Mouse (Mus musculus) duodenum, adult 2 months (tissue): ENCODE measurements around the gene Tmem145. TPM values are rescaled to one million over a fixed set of nuclear protein-coding genes. Genes with fewer than 3 reads are reported as not detected.

Experiments used
- polyA plus RNA-seq: library from polyadenylated mRNA; depleted of rRNA; stranded (reverse); fragments of >200 nt; gene quantifications from 2 replicates; pipeline ENCODE4 v1.2.3, GENCODE M21; 2012; ENCODE audit warnings: low replicate concordance; rRNA removed

The Tmem145 gene
- polyA plus RNA-seq, result 0.64 and 1.5 TPM in 2 replicates

DNA sequence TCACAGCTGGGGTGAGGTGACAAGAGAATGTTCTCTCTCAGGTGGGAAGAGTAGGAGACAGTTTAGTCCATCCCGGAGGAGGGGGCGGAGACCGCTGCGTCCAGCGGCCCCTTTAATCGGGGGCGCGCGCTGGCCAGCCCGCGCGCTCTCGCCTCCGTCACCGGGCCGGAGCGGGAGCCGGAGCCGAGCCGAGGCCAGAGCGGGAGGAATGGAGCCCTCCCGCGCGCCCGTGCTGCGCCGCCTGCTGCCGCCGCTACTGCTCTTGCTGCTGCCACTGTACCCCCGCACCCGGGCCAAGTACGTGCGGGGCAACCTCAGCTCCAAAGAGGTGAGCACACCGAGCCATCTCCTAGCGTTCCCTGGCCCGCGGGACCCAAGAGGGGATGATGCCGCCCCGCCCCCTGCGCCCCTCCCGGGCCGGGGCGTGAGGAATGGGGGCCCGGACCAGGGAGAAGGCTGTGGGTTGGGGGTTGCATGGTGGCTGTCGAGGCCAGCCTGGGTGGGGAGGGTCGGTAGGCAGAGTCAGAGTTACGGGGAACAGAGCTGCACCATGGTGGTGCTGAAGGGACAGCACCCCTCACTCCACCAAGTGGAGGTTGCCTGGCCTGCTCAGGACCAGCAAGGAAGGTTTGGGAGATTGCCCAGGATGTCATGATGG, at the start of gene Tmem145:
Tmem145 (plus strand) TSS at position 151 of the 658 bp plus-strand sequence.

DNA sequence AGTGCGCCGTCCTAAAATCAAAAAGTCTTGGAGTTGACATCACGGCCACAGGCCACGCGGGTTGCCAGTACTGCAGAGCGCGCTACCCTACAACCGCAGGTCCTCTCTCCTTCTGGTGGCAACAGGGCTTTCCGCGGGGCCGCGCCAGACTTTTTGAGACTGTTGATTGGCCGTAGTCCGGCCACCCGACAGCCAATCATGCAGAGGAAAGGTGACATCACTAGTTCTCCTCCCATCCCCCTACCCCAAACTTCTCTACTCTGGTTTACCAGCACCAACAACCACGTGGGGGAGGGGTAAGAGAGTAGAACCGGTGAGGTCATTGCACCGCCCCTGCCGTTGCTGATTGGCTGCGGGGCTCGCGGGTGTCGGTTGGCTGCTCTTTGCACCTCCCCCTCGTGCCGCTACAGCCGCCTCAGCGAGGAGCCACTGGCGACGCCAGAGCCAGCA, 38.6 kb upstream of the Tmem145 start, which contains the start of gene Cic:
Cic (plus strand) TSS at position 404 of the 450 bp plus-strand sequence.

DNA sequence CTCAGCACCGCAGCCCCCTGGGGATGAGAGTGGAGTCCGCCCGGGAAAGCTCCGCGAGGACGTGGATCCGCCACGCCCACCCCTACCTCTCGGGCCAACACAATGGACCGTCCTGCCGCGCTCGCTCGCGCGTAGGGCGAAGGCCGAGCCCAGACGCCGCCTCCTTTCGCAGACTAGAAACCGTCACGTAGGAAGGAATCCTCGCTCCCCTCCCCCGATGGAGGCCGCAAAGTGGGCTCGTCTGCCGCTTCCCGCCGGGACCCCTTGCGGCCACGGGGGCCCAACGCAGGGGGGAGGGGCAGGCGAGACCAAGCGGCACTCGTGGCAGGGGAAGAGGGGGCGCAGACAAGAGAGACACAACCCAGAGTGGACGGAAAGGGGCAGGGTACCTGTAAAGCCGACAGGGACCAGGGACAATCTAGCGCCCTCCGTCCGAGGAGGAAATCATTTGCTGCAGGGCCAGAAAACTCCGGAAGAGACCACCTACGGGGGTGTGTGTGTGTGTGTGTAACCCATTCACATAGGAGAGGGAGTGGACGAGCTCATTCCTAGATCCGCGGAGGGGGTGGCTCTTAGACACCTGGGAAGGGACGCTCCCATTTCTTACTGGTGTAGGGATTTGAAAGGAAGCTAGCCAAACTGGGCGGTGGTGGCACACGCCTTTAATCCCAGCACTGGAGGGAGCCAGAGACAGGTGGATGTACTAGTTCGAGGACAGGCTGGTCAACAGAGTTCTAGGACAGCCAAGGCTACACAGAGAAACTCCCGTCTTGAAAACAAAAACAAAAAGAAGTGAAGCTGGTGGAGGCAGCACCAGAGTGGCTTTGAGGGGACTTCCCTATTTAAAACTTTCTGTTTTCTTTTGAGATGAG, 8.2 kb upstream of the Tmem145 start, which contains the start of gene Pafah1b3:
Pafah1b3 (minus strand) TSS at position 533 of the 872 bp plus-strand sequence.

DNA sequence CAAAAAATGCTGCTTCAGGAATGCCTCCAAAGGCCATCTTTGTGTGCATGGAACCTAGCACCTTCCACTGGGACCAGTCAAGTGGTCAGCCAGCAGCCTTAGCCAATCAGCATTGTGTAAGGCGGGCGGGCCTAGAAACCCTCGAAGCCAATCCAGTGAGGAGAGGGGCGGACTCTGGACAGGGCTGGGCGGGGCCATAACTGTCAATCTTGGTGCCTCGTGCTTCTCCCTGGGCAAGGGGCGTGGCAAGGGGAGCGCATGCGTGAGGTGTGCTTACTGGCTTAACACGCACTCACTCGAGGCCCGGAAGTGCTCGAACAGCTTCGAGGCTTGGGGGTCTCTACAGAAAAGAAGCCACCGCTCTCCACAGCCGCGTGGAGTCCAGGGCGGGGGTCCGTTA, 4.8 kb upstream of the Tmem145 start, which contains the start of gene Prr19:
Prr19 (plus strand) TSS at position 349 of the 400 bp plus-strand sequence.

DNA sequence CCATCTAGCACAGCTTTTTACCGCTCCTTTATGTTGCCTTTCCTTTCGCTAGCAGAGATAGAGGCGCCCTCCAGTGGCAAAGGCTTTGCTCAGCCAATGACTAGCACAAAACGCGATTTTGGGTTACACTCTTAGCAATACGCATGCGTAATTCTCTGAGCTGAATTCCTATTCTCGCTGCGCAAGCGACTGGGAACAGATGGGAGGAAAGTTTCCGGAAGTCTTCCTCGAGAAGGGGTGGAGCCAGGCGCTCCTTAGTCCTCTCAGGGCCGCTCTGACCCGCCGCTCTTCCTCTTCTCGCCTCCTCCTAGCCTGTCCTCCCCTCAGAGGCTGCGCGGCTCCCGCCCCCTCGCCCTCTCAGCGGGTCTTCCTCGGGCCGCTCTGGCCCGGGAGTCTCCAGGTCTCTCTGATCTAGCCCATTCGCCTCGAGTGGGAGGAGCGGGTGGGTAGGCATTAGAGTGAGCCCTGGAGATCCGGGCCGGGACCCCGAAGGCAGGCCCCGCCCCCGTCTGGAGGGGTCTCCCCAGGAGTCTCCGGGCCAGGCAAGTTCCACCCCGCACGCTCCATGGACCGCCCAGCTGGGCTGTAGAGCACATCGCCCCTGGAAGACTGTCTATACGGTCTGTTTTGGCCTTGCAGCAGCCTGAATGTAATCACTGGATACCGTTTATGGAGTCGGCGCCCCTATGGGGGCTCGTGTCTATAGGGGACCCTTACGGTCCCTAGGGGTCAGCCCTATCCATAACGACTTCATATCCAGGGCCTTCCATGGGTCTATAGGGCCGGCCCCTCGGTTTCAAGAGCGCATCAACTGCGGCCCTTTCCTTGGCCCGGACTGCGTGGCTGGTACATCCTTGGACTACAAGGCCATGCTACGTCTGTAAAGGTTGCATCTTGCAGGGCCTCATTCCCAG, 10.9 kb downstream of the Tmem145 start, which contains the start of gene Megf8:
Megf8 (plus strand) TSS at position 633 of the 914 bp plus-strand sequence.

Other genes starting within 250 kb of the Tmem145 start
- 19.8 and 24.4 TPM in 2 replicates for gene Grik5, start 233.8 kb upstream of the Tmem145 start, polyA plus RNA-seq
- 34.5 and 39.7 TPM in 2 replicates for gene Zfp574, start 233.5 kb upstream of the Tmem145 start, polyA plus RNA-seq
- 1.8 and 3.3 TPM in 2 replicates for gene Pou2f2, start 126.4 kb upstream of the Tmem145 start, polyA plus RNA-seq
- 45.9 and 104 TPM in 2 replicates for gene Dedd2, start 85.5 kb upstream of the Tmem145 start, polyA plus RNA-seq
- gene Zfp526, start 84.7 kb upstream of the Tmem145 start, polyA plus RNA-seq, result 6.1 and 7.0 TPM in 2 replicates
- 141 and 179 TPM in 2 replicates for gene Gsk3a, start 68.3 kb upstream of the Tmem145 start, polyA plus RNA-seq
- gene Erf, start 55.3 kb upstream of the Tmem145 start, polyA plus RNA-seq, result 40.7 and 44.2 TPM in 2 replicates
- gene Cic, start 38.4 kb upstream of the Tmem145 start, polyA plus RNA-seq, result 54.5 and 62.2 TPM in 2 replicates
- gene Pafah1b3, start 8.1 kb upstream of the Tmem145 start, polyA plus RNA-seq, result 86.5 and 148 TPM in 2 replicates
- gene Prr19, start 4.7 kb upstream of the Tmem145 start, polyA plus RNA-seq, result 0.07 TPM in 1 of 2 replicates, not detected in the other
- 21.0 and 22.1 TPM in 2 replicates for gene Megf8, start 11.1 kb downstream of the Tmem145 start, polyA plus RNA-seq
- 1.1 TPM in 1 of 2 replicates, not detected in the other for gene Cnfn, start 63.6 kb downstream of the Tmem145 start, polyA plus RNA-seq
- gene Lipe, start 92.6 kb downstream of the Tmem145 start, polyA plus RNA-seq, result 65.3 and 226 TPM in 2 replicates
- 1.9 TPM in 1 of 2 replicates, not detected in the other for gene Cxcl17, start 106.8 kb downstream of the Tmem145 start, polyA plus RNA-seq
- 97.6 and 182 TPM in 2 replicates for gene Ceacam1, start 171.5 kb downstream of the Tmem145 start, polyA plus RNA-seq
- 0.36 and 0.39 TPM in 2 replicates for gene Ceacam2, start 233.8 kb downstream of the Tmem145 start, polyA plus RNA-seq